Mouse (Mus musculus) adrenal gland, adult 18-20 months (tissue): ENCODE data around the gene Olfr747. TPM values are rescaled to one million over a fixed set of nuclear protein-coding genes. Genes with fewer than 3 reads are reported as not detected.
"Not testable (repeated sequence)": the region's sequence is repeated elsewhere in the genome, so short reads cannot be mapped to it uniquely, and the experiment has no call there.

Experiments
- DNase-seq, 2 experiments: peaks; one replicate each; pipeline ENCODE4 v3.0.0; 2021 to 2022; ENCODE audit warnings: low spot score in 2 of 2
- long read RNA-seq, 2 experiments: library from polyadenylated mRNA; stranded (forward); transcript quantifications; one replicate each; pipeline ENCODE4 v2.0.0; 2021
- total RNA-seq, 2 experiments: library from RNA; stranded (reverse); gene quantifications; 1 replicate in 1 of 2; 2 replicates in 1 of 2; pipeline ENCODE4 v1.2.3; 2021

Olfr747 gene
- not detected for total RNA-seq
- long read RNA-seq, experiment 1: 0 reads
- long read RNA-seq, experiment 2: 0 reads

DNA sequence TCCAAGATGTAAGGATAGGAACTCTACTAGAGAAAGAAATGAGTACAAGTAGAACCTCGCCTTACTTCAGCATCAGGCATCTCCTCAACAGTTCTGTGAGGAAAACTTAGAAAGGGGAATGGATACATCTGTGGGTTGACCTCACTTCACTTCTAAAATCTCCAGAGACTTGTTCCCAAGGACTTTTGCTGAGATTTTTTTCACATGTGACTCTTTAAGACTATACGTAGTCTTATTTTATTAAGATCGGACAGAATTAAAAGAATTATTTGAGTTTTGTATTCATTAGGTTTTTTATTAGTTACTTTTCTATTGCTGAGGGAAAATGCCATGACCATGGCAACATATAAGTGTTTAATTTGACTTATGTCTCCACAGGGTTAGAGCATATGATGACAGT, at the start of gene Olfr747:
TSS of gene Olfr747 (minus strand) at position 101 of the 400 bp plus-strand sequence.
- DNase-seq: no peak

DNA sequence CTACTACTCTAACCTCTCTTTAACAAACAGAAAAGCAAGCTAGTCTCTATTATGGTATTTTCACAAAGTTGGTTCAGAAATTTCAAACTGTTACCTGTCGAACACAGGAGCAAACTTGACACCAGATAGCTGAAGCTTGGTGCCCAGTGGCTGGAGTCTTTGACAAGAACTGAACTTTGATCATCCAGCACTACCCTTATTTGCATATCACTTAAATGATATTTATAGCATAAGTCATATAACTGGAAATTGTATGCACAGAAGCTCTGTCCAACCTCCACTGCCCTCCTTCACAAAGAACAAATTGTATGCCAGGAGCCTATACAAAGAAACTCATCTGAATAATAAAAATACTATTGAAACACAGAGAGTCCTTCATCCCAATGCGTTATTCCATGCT, 48.6 kb upstream of the Olfr747 start:
- no peak for DNase-seq

DNA sequence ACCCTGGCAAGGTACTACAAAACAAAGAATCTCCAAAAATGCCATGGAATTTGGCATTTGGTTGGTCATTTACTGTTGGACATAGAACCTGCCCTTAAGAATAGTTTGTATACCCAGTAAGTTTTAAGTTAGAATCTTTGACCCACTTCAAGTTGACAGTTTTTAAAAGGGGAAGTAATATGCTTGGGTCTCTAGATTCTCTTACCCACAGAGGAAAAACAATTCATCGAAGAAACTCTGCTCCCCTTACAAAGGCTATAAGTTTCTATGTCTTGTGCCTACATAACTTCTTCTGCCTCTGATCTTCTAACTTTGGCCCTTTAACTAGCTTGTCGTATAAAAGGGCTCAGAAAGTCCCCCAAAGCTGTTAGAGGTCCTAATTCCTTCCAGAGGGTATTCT, 47.3 kb upstream of the Olfr747 start:
- no peak for DNase-seq

DNA sequence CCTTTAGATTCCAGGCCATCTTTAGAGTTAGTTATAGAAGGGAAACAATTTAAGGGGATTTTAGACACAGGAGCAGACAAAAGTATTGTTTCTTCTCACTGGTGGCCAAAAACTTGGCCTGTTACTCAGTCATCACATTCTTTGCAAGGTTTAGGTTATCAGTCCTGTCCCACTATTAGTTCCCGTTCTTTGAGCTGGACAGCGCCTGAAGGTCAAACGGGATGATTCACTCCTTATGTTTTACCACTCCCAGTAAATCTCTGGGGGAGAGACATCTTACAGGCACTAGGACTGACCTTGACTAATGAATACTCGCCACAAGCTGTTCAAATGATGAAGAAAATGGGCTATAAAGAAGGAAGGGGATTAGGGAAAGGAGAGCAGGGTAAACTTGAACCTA, 29.4 kb upstream of the Olfr747 start:
- DNase-seq: not testable (repeated sequence)

DNA sequence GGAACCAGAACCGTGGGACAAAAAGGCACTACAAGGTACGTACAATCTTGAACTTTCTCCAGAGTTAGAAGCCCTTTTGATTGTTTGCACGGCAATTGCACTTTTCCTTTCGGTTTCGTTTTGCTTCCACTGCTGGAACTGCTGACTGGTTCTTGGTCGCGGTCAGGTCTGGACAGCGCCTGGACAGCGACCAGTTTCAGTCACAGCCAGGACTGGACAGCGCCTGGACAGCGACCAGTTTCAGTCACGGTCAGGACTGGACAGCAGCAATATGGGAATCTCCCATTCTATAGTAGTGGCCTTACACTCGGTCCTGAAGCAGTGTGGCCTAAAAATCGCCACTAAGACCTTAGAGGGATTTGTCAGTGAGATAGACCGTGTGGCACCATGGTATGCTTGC, 26.9 kb upstream of the Olfr747 start:
- DNase-seq: not testable (repeated sequence)

DNA sequence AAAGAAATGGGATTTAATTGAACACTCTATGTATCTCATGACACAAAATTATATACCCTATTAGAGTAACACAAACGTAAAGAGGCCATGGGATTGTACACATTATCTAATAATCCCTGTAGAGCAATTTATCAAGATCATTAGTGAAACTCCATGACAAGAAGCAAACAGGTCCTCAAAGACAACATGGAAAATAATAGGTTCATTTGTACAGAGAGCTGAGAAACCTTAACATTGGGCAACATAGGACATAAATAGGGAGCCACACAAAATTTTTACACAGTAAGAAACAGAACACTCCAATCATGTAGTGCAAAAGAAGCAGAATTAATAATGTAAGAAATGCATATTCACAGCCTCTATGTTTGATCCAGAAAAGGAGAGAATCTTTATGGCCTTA, 14.1 kb upstream of the Olfr747 start, which contains the start of gene Olfr748:
TSS of gene Olfr748 (plus strand) at position 301 of the 400 bp plus-strand sequence.
- no peak for DNase-seq

DNA sequence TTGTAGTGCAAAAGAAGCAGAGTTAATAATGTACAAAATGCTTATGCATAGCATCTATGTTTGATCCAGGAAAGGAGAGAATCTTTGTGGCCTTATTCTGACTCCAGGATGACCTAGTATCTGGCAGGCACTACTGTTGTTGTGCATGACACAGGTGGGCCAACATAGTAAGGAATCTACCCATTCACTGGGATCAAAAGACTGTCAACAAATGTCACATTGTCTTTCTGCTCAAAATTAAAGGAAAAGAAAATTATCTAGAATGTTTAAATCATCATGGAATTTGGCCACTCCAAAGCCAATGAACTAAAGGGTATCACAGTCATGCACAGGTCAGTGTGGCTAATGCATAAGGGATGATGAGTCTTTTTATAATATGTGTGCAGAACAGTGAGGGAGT, 46.2 kb downstream of the Olfr747 start, which contains the start of gene Olfr746:
TSS of gene Olfr746 (plus strand) at position 301 of the 400 bp plus-strand sequence.
- DNase-seq: no peak

DNA sequence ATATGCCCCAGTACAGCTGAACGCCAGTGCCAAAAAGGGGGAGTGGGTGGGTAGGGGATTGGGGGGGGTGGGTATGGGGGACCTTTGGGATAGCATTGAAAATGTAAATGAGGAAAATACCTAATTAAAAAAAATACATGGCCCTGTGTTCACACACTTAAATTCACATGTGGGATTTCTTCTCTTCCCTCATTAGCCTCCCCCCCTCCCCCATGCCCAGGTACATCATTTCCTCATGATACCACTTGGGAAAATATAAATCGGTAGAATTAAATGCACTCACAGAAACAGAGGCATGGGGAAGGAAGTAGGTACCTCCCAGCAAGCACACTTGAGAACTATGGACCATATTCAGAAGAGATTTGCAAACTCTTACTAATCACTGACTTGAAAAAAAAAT, 53.9 kb downstream of the Olfr747 start, which contains the start of gene Olfr745:
TSS of gene Olfr745 (plus strand) at position 301 of the 400 bp plus-strand sequence.
- DNase-seq: no peak

Other genes starting within 250 kb of the Olfr747 start
- not detected for gene Olfr740, start 247.7 kb downstream of the Olfr747 start, total RNA-seq
- not detected for gene Olfr741, start 220.5 kb downstream of the Olfr747 start, total RNA-seq
- gene Olfr742, start 189.6 kb downstream of the Olfr747 start, total RNA-seq: not detected
- gene Olfr743, start 171.4 kb downstream of the Olfr747 start, total RNA-seq: not detected
- not detected for gene Olfr744, start 78.3 kb downstream of the Olfr747 start, total RNA-seq
- gene Olfr745, start 53.8 kb downstream of the Olfr747 start, total RNA-seq: not detected
- gene Olfr746, start 46.1 kb downstream of the Olfr747 start, total RNA-seq: not detected
- gene Olfr748, start 14.2 kb upstream of the Olfr747 start, total RNA-seq: not detected
- gene Olfr749, start 51.9 kb upstream of the Olfr747 start, total RNA-seq: not detected
- 10 to 100 TPM; 29.0 to 35.5 TPM for gene Ttc5, start 92.3 kb upstream of the Olfr747 start, total RNA-seq
- gene Ccnb1ip1, start 114.5 kb upstream of the Olfr747 start, total RNA-seq: not detected
- gene Parp2, start 114.6 kb upstream of the Olfr747 start, total RNA-seq: 10 to 100 TPM; 21.0 to 22.7 TPM
- gene Tep1, start 177.4 kb upstream of the Olfr747 start, total RNA-seq: 10 to 100 TPM; 22.2 to 25.2 TPM
- 1 to 10 TPM in 1 of 2 experiments, under 1 TPM in 1; 0.83 to 1.3 TPM for gene Klhl33, start 204.3 kb upstream of the Olfr747 start, total RNA-seq
- gene Osgep, start 231.7 kb upstream of the Olfr747 start, total RNA-seq: 10 to 100 TPM; 48.9 to 51.3 TPM
- 10 to 100 TPM; 50.7 to 66.7 TPM for gene Apex1, start 231.8 kb upstream of the Olfr747 start, total RNA-seq
- 10 to 100 TPM; 54.8 to 63.0 TPM for gene Pip4p1, start 237.7 kb upstream of the Olfr747 start, total RNA-seq
- 10 to 100 TPM; 35.0 to 40.3 TPM for gene Pnp, start 237.9 kb upstream of the Olfr747 start, total RNA-seq